Mouse (Mus musculus): ENCODE results near the gene Vipr1. TPM values are rescaled to one million over a fixed set of nuclear protein-coding genes. Genes with fewer than 3 reads are reported as not detected.

Gene Vipr1
- polyA plus RNA-seq, 1 experiment from 2014 or later, result 0.40 TPM

DNA sequence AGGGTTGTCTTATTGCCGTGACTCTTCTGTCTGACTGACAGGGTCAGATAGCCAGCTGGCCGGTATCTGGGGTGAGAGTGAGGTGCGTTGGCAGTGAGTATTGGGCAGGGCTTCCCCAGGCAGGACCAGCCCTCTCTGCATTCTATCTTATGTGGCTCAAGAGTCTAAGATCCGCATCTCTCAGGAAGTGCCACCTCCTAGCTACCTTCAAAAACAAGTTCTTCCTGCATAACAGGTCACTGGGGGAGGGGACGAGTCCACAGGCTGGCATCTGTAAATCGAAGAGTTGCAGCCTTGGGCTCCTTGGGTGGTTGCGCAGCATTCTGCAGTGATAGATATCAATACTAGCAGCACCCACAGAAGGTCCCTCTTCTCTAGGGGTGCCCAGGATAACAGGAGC is 4.5 kb downstream of the Vipr1 start:
- Histone ChIP-seq H3K36me3 (replicated peaks; ENCODE audit: control insufficient read depth, insufficient read depth) (no peaks in the 10 kb centered on the region), H3K4me2 (replicated peaks) (no peak overlapping the region), H3K27ac (no peak overlapping the region), H3K9me3 (ENCODE audit: control insufficient read depth, low read length) (no peaks in the 10 kb centered on the region), H3K4me1 (replicated peaks; ENCODE audit: control insufficient read depth, insufficient read depth, low read length) (no peaks in the 10 kb centered on the region), H3K9ac (no peak overlapping the region), H3K4me3 (replicated peaks; ENCODE audit: low read length) (no peak overlapping the region), H3K27me3 (ENCODE audit: control insufficient read depth, insufficient read depth, low read length) (peaks cover 24% of the 10 kb centered on the region)
- ATAC-seq (ENCODE audit: low FRiP score) (no peak), DNase-seq (ENCODE audit: low spot score) (no peak)
- WGBS, result 79% methylated on average over 7 of the region's 7 CpGs

DNA sequence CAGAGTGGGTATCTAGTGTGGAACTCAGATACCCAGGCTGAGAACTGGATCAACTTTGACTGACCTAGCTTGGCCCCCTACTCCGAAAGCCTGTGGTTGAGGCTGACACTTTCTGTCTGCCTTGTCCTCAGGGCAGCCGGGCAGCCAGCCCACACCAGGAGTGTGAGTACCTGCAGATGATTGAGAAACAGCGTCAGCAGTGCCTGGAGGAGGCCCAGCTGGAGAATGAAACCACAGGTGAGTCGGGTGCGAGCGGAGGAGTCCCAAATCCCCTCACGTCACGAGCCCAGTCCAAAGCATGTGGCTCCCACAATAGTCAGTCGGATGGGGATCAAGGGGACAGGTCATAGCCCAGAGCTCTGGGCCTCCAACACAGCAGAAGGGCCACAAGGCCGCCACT is 11.2 kb downstream of the Vipr1 start:
- H3K9me3 ChIP-seq (ENCODE audit: control insufficient read depth, low read length), result no peaks in the 10 kb centered on the region
- no peak overlapping the region for H3K4me2 ChIP-seq (replicated peaks)
- ATAC-seq (ENCODE audit: low FRiP score) (no peak), DNase-seq (ENCODE audit: low spot score) (no peak)
- no peak overlapping the region for H3K27ac ChIP-seq
- 91% methylated on average over 10 of the region's 10 CpGs for WGBS
- no peaks in the 10 kb centered on the region for H3K36me3 ChIP-seq (replicated peaks; ENCODE audit: control insufficient read depth, insufficient read depth)
- no peak overlapping the region for H3K4me3 ChIP-seq (replicated peaks; ENCODE audit: low read length)
- no peak overlapping the region for H3K9ac ChIP-seq
- H3K4me1 ChIP-seq (replicated peaks; ENCODE audit: control insufficient read depth, insufficient read depth, low read length), result no peaks in the 10 kb centered on the region
- no peaks in the 10 kb centered on the region for H3K27me3 ChIP-seq (ENCODE audit: control insufficient read depth, insufficient read depth, low read length)

DNA sequence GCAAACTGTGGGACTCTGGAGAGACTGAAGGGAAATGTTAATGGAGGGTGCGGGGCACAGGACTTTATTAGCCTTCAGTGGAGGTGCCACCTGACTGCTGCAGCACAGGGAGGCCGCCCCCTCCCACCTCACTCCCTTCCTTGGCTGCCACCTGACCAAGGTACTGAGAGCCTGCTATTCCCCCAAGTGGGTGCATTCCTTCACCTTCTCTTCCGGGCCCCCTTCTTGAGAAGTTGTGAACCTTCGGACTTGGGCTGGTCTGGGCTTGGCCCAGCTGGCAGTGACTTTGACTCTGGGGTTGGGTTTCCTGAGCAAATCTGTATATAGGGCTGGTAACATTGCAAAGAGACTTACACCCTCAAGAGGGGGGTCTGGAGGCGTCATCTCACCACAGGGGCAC is 13.8 kb downstream of the Vipr1 start:
- H3K27ac ChIP-seq, result no peak overlapping the region
- no peak overlapping the region for H3K9ac ChIP-seq
- no peak overlapping the region for H3K4me2 ChIP-seq (replicated peaks)
- no peaks in the 10 kb centered on the region for H3K4me1 ChIP-seq (replicated peaks; ENCODE audit: control insufficient read depth, insufficient read depth, low read length)
- WGBS, result 89% methylated on average over 5 of the region's 5 CpGs
- no peaks in the 10 kb centered on the region for H3K36me3 ChIP-seq (replicated peaks; ENCODE audit: control insufficient read depth, insufficient read depth)
- no peaks in the 10 kb centered on the region for H3K9me3 ChIP-seq (ENCODE audit: control insufficient read depth, low read length)
- no peak overlapping the region for H3K4me3 ChIP-seq (replicated peaks; ENCODE audit: low read length)
- ATAC-seq (ENCODE audit: low FRiP score) (no peak), DNase-seq (ENCODE audit: low spot score) (no peak)
- no peaks in the 10 kb centered on the region for H3K27me3 ChIP-seq (ENCODE audit: control insufficient read depth, insufficient read depth, low read length)

DNA sequence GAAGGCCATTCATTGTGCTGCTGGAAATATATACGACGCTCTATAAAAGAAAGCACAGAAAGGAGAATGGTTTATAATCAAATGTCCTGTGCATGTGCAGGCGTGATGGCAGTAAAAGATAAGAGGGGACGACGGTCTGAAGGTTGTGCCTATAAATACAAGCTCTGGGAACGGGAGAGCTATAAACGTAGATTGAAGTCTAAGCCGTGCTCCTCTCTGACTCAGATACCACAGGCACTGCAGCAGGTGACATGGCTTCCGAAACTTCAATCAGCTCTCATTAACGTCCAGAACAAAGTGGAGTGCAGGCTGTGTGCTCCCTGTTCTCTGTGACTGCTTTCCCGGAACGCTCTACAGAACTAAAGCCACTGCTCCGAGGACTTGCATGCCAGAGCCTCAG is 14.6 kb downstream of the Vipr1 start:
- no peak overlapping the region for H3K9ac ChIP-seq
- H3K27ac ChIP-seq, result no peak overlapping the region
- H3K36me3 ChIP-seq (replicated peaks; ENCODE audit: control insufficient read depth, insufficient read depth), result no peaks in the 10 kb centered on the region
- DNase-seq (ENCODE audit: low spot score) (no peak), ATAC-seq (ENCODE audit: low FRiP score) (no peak)
- H3K4me1 ChIP-seq (replicated peaks; ENCODE audit: control insufficient read depth, insufficient read depth, low read length), result no peaks in the 10 kb centered on the region
- H3K27me3 ChIP-seq (ENCODE audit: control insufficient read depth, insufficient read depth, low read length), result no peaks in the 10 kb centered on the region
- H3K4me3 ChIP-seq (replicated peaks; ENCODE audit: low read length), result no peak overlapping the region
- WGBS, result 66% methylated on average over 13 of the region's 13 CpGs
- H3K9me3 ChIP-seq (ENCODE audit: control insufficient read depth, low read length), result no peaks in the 10 kb centered on the region
- no peak overlapping the region for H3K4me2 ChIP-seq (replicated peaks)

DNA sequence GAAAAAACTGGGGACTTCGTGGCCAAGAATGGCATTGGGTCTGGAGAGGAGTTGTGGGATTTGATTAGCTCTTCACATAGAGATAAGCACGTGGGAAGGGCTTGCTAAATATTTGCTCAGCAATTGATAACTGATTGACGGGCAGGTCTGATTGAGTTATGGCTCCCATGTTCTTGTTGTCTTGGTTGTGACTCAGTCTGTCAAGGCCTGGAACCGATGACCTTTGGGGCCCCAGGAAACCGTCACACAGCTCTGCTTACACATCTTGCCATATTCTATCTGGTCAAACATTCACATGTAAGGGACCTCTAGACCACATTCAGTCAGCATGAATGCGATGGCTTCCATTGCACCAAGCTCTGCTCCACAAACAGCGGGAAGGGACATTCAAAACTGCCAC is 15.7 kb downstream of the Vipr1 start:
- Histone ChIP-seq H3K9me3 (ENCODE audit: control insufficient read depth, low read length) (no peaks in the 10 kb centered on the region), H3K4me1 (replicated peaks; ENCODE audit: control insufficient read depth, insufficient read depth, low read length) (no peaks in the 10 kb centered on the region), H3K27me3 (ENCODE audit: control insufficient read depth, insufficient read depth, low read length) (no peaks in the 10 kb centered on the region), H3K9ac (no peak overlapping the region), H3K4me3 (replicated peaks; ENCODE audit: low read length) (no peak overlapping the region), H3K27ac (no peak overlapping the region), H3K36me3 (replicated peaks; ENCODE audit: control insufficient read depth, insufficient read depth) (no peaks in the 10 kb centered on the region), H3K4me2 (replicated peaks) (no peak overlapping the region)
- DNase-seq (ENCODE audit: low spot score) (no peak), ATAC-seq (ENCODE audit: low FRiP score) (no peak)
- WGBS, result 82% methylated on average over 7 of the region's 7 CpGs

- WGBS, result 81% methylated on average over 7 of the region's 7 CpGs
Observed at GRCm38 (mm10) chr9:121659791-121660190, 17.3 kb downstream of the Vipr1 start.

DNA sequence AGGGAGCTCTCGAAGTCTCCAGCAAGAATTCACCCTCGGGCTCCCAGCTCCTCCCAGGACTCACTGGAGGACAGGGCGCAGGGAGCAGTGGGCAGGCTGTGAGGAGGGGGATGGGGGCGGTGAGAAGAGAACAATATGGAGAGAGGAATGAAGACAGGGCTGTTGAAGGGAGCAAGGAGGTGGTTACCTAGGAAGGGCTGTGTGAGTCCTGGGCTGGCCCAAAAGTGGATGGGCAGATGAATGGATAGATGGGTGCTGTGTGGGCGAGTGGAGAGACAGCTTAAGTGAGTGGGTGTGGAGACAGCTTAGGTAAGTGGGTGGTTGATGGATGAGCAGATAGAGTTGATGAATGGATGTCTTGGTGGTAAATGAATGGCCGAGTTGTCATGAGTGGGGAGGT is 21.0 kb downstream of the Vipr1 start:
- Histone ChIP-seq H3K9me3 (ENCODE audit: control insufficient read depth, low read length) (no peaks in the 10 kb centered on the region), H3K27me3 (ENCODE audit: control insufficient read depth, insufficient read depth, low read length) (0 out of 2 replicates have a peak, but pooled peaks cover 2% of the 10 kb centered on the region), H3K4me2 (replicated peaks) (no peak overlapping the region), H3K9ac (no peak overlapping the region), H3K36me3 (replicated peaks; ENCODE audit: control insufficient read depth, insufficient read depth) (no peaks in the 10 kb centered on the region), H3K27ac (no peak overlapping the region), H3K4me1 (replicated peaks; ENCODE audit: control insufficient read depth, insufficient read depth, low read length) (peaks cover 8% of the 10 kb centered on the region; the same call in 1 of the 2 replicates), H3K4me3 (replicated peaks; ENCODE audit: low read length) (no peak overlapping the region)
- ATAC-seq (ENCODE audit: low FRiP score), result no peak
- 77% methylated on average over 6 of the region's 6 CpGs for WGBS
- no peak for DNase-seq (ENCODE audit: low spot score)

More at GRCm38 (mm10) chr9:121659791-121660190, 17.3 kb downstream of the Vipr1 start:
- Histone ChIP-seq H3K27ac (no peak overlapping the region), H3K9me3 (ENCODE audit: control insufficient read depth, low read length) (no peaks in the 10 kb centered on the region), H3K4me1 (replicated peaks; ENCODE audit: control insufficient read depth, insufficient read depth, low read length) (no peaks in the 10 kb centered on the region), H3K4me3 (replicated peaks; ENCODE audit: low read length) (no peak overlapping the region), H3K4me2 (replicated peaks) (no peak overlapping the region), H3K27me3 (ENCODE audit: control insufficient read depth, insufficient read depth, low read length) (no peaks in the 10 kb centered on the region), H3K9ac (no peak overlapping the region), H3K36me3 (replicated peaks; ENCODE audit: control insufficient read depth, insufficient read depth) (no peaks in the 10 kb centered on the region)
- DNase-seq (ENCODE audit: low spot score) (no peak), ATAC-seq (ENCODE audit: low FRiP score) (no peak)

GRCm38 (mm10) chr9:121664104-121664503 is 21.6 kb downstream of the Vipr1 start:
- peaks cover 8% of the 10 kb centered on the region; the same call in 1 of the 2 replicates for H3K4me1 ChIP-seq (replicated peaks; ENCODE audit: control insufficient read depth, insufficient read depth, low read length)
- WGBS, result 84% methylated on average over 5 of the region's 5 CpGs
- no peak overlapping the region for H3K4me3 ChIP-seq (replicated peaks; ENCODE audit: low read length)
- H3K9ac ChIP-seq, result no peak overlapping the region
- no peaks in the 10 kb centered on the region for H3K36me3 ChIP-seq (replicated peaks; ENCODE audit: control insufficient read depth, insufficient read depth)
- DNase-seq (ENCODE audit: low spot score) (no peak), ATAC-seq (ENCODE audit: low FRiP score) (no peak)
- H3K9me3 ChIP-seq (ENCODE audit: control insufficient read depth, low read length), result no peaks in the 10 kb centered on the region
- no peak overlapping the region for H3K27ac ChIP-seq
- H3K4me2 ChIP-seq (replicated peaks), result no peak overlapping the region
- H3K27me3 ChIP-seq (ENCODE audit: control insufficient read depth, insufficient read depth, low read length), result 0 out of 2 replicates have a peak, but pooled peaks cover 7% of the 10 kb centered on the region

DNA sequence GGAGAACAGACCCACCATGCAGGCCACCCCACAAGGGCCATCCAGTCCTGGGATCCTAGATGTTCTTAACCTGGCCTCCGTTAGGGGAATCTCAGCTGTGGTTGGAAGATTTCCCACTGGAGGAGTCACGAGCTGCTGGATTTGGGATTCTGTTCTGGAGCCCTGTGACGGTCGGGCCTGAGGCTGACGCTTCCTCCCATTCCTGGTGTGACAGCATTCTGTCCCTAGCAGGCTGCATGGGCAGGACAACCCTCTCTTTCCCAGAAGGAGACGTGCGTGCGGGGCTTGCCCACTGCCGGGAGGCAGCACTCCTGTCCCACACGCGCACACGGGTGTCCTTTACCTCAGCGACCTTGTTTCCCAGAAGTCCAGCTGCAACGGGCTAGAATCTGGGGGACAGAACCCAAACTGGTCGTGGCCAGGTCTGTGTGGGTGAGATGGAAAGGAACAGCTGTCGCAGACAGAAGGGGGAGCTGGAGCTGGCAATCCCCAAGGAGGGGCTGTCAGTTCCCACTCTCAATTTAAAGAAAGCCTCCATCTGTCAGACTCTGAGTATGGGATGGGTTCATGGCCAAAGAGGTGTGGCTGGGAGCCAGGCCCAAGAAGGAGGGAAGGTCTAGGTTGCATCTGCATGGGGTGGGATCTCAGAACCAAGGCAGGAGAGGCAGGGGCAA is 24.6 kb downstream of the Vipr1 start:
- Histone ChIP-seq H3K9me3 (ENCODE audit: control insufficient read depth, low read length) (no peaks in the 10 kb centered on the region), H3K4me2 (replicated peaks) (no peak overlapping the region), H3K36me3 (replicated peaks; ENCODE audit: control insufficient read depth, insufficient read depth) (no peaks in the 10 kb centered on the region), H3K27me3 (ENCODE audit: control insufficient read depth, insufficient read depth, low read length) (0 out of 2 replicates have a peak, but pooled peaks cover 8% of the 10 kb centered on the region), H3K4me1 (replicated peaks; ENCODE audit: control insufficient read depth, insufficient read depth, low read length) (peaks cover 12% of the 10 kb centered on the region; the same call in 1 of the 2 replicates), H3K4me3 (replicated peaks; ENCODE audit: low read length) (no peak overlapping the region), H3K9ac (no peak overlapping the region), H3K27ac (no peak overlapping the region)
- no peak for ATAC-seq (ENCODE audit: low FRiP score)
- WGBS, result 40% methylated on average over 16 of the region's 16 CpGs
- DNase-seq (ENCODE audit: low spot score), result peak; percentile 50

DNA sequence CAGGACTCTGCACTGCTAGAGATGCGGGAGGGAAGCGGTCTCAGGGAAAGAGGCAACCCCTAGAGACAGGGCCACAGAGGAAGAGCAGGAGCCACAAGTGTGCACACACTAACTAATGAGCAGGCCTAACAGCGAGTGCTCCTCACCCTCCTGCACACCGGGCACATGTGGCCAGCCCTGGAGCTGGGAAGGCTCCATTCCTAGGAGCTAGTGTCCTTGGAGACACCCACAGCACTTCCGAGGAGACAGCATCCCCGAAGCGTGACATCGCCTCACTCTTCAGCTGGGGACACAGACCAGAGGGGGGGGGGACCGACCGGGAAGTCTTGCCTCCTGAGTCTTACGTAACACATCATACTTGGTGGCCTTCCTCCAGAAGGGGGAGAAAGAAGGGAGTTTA is 25.3 kb downstream of the Vipr1 start:
- H3K9ac ChIP-seq, result no peak overlapping the region
- 0 out of 2 replicates have a peak, but pooled peaks cover 8% of the 10 kb centered on the region for H3K27me3 ChIP-seq (ENCODE audit: control insufficient read depth, insufficient read depth, low read length)
- H3K4me1 ChIP-seq (replicated peaks; ENCODE audit: control insufficient read depth, insufficient read depth, low read length), result peaks cover 12% of the 10 kb centered on the region; the same call in 1 of the 2 replicates
- H3K27ac ChIP-seq, result no peak overlapping the region
- 50% methylated on average over 11 of the region's 11 CpGs for WGBS
- no peak for DNase-seq (ENCODE audit: low spot score)
- H3K4me3 ChIP-seq (replicated peaks; ENCODE audit: low read length), result no peak overlapping the region
- no peak for ATAC-seq (ENCODE audit: low FRiP score)
- no peak overlapping the region for H3K4me2 ChIP-seq (replicated peaks)
- no peaks in the 10 kb centered on the region for H3K9me3 ChIP-seq (ENCODE audit: control insufficient read depth, low read length)
- no peaks in the 10 kb centered on the region for H3K36me3 ChIP-seq (replicated peaks; ENCODE audit: control insufficient read depth, insufficient read depth)
